Mouse (Mus musculus) layer of hippocampus, adult 18-20 months (tissue): Measurements from ENCODE around the gene Irf1. TPM values are rescaled to one million over a fixed set of nuclear protein-coding genes. Genes with fewer than 3 reads are reported as not detected.

Source experiments
- DNase-seq, 2 experiments: peaks; one replicate each; pipeline ENCODE4 v3.0.0; 2022; ENCODE audit warnings: low spot score in 2 of 2
- microRNA-seq, 2 experiments: library from miRNA; unstranded; fragments of <30 nt; microRNA quantifications; one replicate each; pipeline ENCODE4 v1.2.0; 2021
- total RNA-seq, 2 experiments: library from RNA; stranded (reverse); gene quantifications; 2 replicates each; pipeline ENCODE4 v1.2.3; 2021

Gene Irf1
- total RNA-seq, 2 experiments from 2014 or later: 9.4 to 11.6 TPM

- DNase-seq: no peak
These were observed 36.0 kb downstream of the Irf1 start for GRCm38 (mm10) chr11:53805786-53806185.

GRCm38 (mm10) chr11:53809354-53809753 is 39.5 kb downstream of the Irf1 start:
- no peak for DNase-seq

GRCm38 (mm10) chr11:53810156-53810555 is 40.3 kb downstream of the Irf1 start:
- no peak for DNase-seq

GRCm38 (mm10) chr11:53810749-53811148 is 40.9 kb downstream of the Irf1 start:
- DNase-seq: no peak

GRCm38 (mm10) chr11:53811312-53811711 is 41.5 kb downstream of the Irf1 start:
- no peak for DNase-seq

- no peak for DNase-seq
These were observed 43.4 kb downstream of the Irf1 start for GRCm38 (mm10) chr11:53813001-53813868.

- no peak for DNase-seq
These were observed 45.0 kb downstream of the Irf1 start for GRCm38 (mm10) chr11:53814810-53815209.

GRCm38 (mm10) chr11:53816841-53817375 is 47.1 kb downstream of the Irf1 start:
- DNase-seq: no peak

GRCm38 (mm10) chr11:53818794-53819193 is 49.0 kb downstream of the Irf1 start:
- DNase-seq: no peak

GRCm38 (mm10) chr11:53819511-53819910 is 49.7 kb downstream of the Irf1 start:
- no peak for DNase-seq

GRCm38 (mm10) chr11:53820516-53821170 is 50.8 kb downstream of the Irf1 start:
- no peak for DNase-seq

- no peak for DNase-seq
These were observed 51.6 kb downstream of the Irf1 start for GRCm38 (mm10) chr11:53821230-53821944.

- DNase-seq: no peak
These were observed 52.1 kb downstream of the Irf1 start for GRCm38 (mm10) chr11:53821945-53822338.

GRCm38 (mm10) chr11:53825409-53825808 is 55.6 kb downstream of the Irf1 start:
- no peak for DNase-seq

Small RNA genes lying within 50 kb of the gene (microRNA-seq; reads per million reads assigned to microRNA genes)
- gene Mir7671: 0 to 0.25 reads per million in 2 experiments

Other genes starting within 250 kb of the Irf1 start
- 100 to 1,000 TPM; 121 to 127 TPM for gene Kif3a, start 202.6 kb upstream of the Irf1 start, total RNA-seq
- gene Il4, start 151.3 kb upstream of the Irf1 start, total RNA-seq: not detected
- gene Il13, start 135.3 kb upstream of the Irf1 start, total RNA-seq: not detected
- 10 to 100 TPM; 13.2 to 13.9 TPM for gene Rad50, start 62.7 kb upstream of the Irf1 start, total RNA-seq
- not detected for gene Il5, start 49.2 kb upstream of the Irf1 start, total RNA-seq
- gene Gm17334, start 3.2 kb downstream of the Irf1 start, total RNA-seq: 1 to 10 TPM in 1 of 2 experiments, under 1 TPM in 1; 0.99 to 1.9 TPM
- gene Gm12216, start 89.2 kb downstream of the Irf1 start, total RNA-seq: 1 to 10 TPM; 7.4 to 7.9 TPM
- gene Slc22a5, start 121.6 kb downstream of the Irf1 start, total RNA-seq: 10 to 100 TPM in 1 of 2 experiments, 1 to 10 TPM in 1; 10.0 to 11.6 TPM
- gene Slc22a21, start 210.3 kb downstream of the Irf1 start, total RNA-seq: 1 to 10 TPM; 1.0 to 1.3 TPM